Mouse (Mus musculus): ENCODE data around the gene Ldha. TPM values are rescaled to one million over a fixed set of nuclear protein-coding genes. Genes with fewer than 3 reads are reported as not detected.
"Not testable (repeated sequence)": the region's sequence is repeated elsewhere in the genome, so short reads cannot be mapped to it uniquely, and the experiment has no call there.

Ldha gene
- 1,796 and 2,267 TPM in 2 replicates for polyA plus RNA-seq (2012; ENCODE audit: insufficient read depth, insufficient read length, missing spikeins)

GRCm38 (mm10) chr7:46840787-46841525 is at the start of gene Ldha:
Gene Ldha (plus strand): TSS chr7:46841475.
- peaks cover 20% of the 10 kb centered on the region; the same call in 1 of the 2 replicates for H3K4me1 ChIP-seq (ENCODE audit: control insufficient read depth, insufficient read depth, insufficient read length, low read length)
- H3K27ac ChIP-seq (replicated peaks; ENCODE audit: low read depth, low read length): peak within 1 kb of the TSS; percentile 64; the same call in 1 of the 2 replicates
- no peak within 1 kb of the TSS for H3K4me3 ChIP-seq (ENCODE audit: insufficient read depth, low read depth, low read length)

- Histone ChIP-seq H3K27ac (replicated peaks; ENCODE audit: low read depth, low read length) (no peak overlapping the region), H3K4me3 (ENCODE audit: insufficient read depth, low read depth, low read length) (no peak overlapping the region), H3K4me1 (ENCODE audit: control insufficient read depth, insufficient read depth, insufficient read length, low read length) (peaks cover 6% of the 10 kb centered on the region; the same call in 1 of the 2 replicates)
Measured at GRCm38 (mm10) chr7:46793871-46794270, 47.4 kb upstream of the Ldha start.

- H3K4me3 ChIP-seq (ENCODE audit: insufficient read depth, low read depth, low read length): peak within 1 kb of the TSS; percentile 90
- peak within 1 kb of the TSS; percentile 99 for H3K27ac ChIP-seq (replicated peaks; ENCODE audit: low read depth, low read length)
- peaks cover 6% of the 10 kb centered on the region; the same call in 1 of the 2 replicates for H3K4me1 ChIP-seq (ENCODE audit: control insufficient read depth, insufficient read depth, insufficient read length, low read length)
Measured at GRCm38 (mm10) chr7:46795287-46796205, 45.7 kb upstream of the Ldha start, which contains the start of the genes Hps5 and Gtf2h1. Gene Hps5 (minus strand): TSS chr7:46796064. Gene Gtf2h1 (plus strand): TSS chr7:46796103.

DNA sequence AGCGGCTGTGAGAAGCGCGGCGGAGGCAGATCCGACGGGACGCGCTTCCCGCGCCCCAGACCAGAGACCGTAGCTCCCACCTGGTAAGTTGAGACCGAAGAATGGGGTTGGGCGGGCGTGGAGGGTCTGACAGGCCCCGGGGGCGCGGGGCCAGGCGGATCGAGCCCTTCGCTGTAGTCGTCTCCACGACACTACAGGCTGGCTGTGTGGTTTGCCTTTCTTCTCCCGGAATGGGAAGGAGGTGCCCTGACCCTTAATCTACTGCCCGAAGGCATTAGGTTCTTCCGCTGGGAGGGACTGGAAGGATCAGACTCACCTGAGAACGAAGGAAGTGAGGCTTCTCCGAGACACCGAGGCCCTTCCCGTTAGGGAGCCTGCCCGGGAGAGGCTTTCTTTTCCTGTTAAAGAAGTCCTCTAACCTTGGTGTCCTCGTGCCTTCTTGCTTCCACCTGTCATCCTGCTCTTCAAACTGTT is 45.0 kb upstream of the Ldha start:
- peak overlapping the region; percentile 59 for H3K27ac ChIP-seq (replicated peaks; ENCODE audit: low read depth, low read length)
- peak overlapping the region; percentile 90 for H3K4me3 ChIP-seq (ENCODE audit: insufficient read depth, low read depth, low read length)
- H3K4me1 ChIP-seq (ENCODE audit: control insufficient read depth, insufficient read depth, insufficient read length, low read length): peaks cover 6% of the 10 kb centered on the region; the same call in 1 of the 2 replicates

DNA sequence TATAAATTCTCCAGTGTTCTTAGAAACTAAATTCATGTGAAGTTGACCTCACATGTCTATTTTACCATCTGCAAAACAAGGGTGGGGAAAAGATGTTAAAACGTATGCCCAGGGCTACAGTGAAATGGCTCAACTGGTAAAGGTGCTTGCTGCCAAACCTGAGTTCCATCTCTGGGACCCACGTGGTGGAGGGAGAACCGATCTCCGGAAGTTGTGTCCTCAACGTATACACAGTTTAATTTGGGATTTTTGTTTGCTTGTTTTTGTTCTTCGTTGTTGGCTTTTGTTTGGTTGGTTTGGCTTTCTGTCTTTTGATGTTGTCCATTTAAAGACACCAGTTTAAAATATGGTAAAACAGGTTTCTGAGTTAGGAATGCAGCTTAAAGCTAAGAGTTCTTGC is 44.5 kb upstream of the Ldha start:
- no peak overlapping the region for H3K27ac ChIP-seq (replicated peaks; ENCODE audit: low read depth, low read length)

GRCm38 (mm10) chr7:46810325-46810724 is 30.9 kb upstream of the Ldha start:
- H3K4me3 ChIP-seq (ENCODE audit: insufficient read depth, low read depth, low read length): no peak overlapping the region

More for the DNA sequence above, 44.5 kb upstream of the Ldha start:
- peaks cover 6% of the 10 kb centered on the region; the same call in 1 of the 2 replicates for H3K4me1 ChIP-seq (ENCODE audit: control insufficient read depth, insufficient read depth, insufficient read length, low read length)
- H3K4me3 ChIP-seq (ENCODE audit: insufficient read depth, low read depth, low read length): peak overlapping the region; percentile 90

DNA sequence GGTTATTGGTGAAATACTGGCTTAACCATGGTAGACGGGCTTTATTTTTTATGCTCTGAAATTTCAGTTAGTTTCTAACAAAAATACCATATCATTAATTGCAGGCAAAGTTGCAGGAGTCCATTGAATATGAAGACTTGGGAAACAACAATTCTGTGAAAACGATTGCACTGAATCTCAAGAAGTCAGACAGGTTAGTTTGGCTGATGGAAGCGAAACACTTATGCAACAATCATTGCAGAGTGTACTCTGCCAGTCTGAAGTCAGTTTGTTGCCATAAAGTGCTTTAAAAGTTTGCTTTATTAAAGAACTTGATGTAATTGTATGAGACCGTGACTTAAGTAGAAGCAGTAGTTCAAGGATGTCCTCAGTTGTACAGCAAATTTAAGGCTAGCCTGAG is 27.3 kb upstream of the Ldha start:
- H3K4me3 ChIP-seq (ENCODE audit: insufficient read depth, low read depth, low read length): no peak overlapping the region

More at GRCm38 (mm10) chr7:46810325-46810724, 30.9 kb upstream of the Ldha start:
- Histone ChIP-seq H3K4me1 (ENCODE audit: control insufficient read depth, insufficient read depth, insufficient read length, low read length) (no peaks in the 10 kb centered on the region), H3K27ac (replicated peaks; ENCODE audit: low read depth, low read length) (no peak overlapping the region)

DNA sequence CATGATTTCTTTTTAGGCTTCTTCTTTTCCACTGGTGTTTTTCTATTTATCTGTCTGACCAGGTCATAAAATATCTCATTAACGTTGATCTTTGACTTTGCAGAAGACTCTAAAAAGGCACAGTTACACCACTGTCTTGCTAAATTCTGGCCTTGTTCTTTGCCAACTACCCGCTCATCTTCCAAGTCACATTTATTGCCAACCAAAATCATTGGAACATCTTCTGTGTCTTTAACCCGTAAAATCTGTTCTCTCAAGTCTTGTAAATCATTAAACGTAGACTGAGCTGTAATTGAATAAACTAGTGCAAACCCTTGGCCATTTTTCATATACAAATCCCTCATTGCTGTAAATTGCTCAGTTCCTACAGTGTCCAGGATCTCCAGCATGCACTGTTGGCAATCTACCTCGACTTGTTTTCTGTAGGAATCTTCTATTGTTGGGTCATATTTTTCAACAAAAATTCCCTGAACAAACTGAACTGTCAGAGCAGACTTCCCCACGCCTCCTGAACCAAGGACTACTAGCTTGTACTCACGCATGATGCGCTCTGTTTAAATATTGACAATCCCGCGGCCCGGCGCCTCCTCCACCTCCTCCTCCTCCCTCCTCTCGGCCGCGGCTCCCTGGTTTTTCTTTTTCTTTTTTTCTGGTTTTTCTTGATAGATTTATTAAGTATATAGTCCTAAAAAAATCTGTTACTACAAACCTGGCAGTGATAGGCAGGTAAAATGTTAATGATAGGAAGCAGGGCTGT is 20.2 kb upstream of the Ldha start:
- H3K4me1 ChIP-seq (ENCODE audit: control insufficient read depth, insufficient read depth, insufficient read length, low read length); H3K27ac ChIP-seq (replicated peaks; ENCODE audit: low read depth, low read length); H3K4me3 ChIP-seq (ENCODE audit: insufficient read depth, low read depth, low read length): not testable (repeated sequence)

More for the DNA sequence above, 27.3 kb upstream of the Ldha start:
- no peaks in the 10 kb centered on the region for H3K4me1 ChIP-seq (ENCODE audit: control insufficient read depth, insufficient read depth, insufficient read length, low read length)
- H3K27ac ChIP-seq (replicated peaks; ENCODE audit: low read depth, low read length): no peak overlapping the region

DNA sequence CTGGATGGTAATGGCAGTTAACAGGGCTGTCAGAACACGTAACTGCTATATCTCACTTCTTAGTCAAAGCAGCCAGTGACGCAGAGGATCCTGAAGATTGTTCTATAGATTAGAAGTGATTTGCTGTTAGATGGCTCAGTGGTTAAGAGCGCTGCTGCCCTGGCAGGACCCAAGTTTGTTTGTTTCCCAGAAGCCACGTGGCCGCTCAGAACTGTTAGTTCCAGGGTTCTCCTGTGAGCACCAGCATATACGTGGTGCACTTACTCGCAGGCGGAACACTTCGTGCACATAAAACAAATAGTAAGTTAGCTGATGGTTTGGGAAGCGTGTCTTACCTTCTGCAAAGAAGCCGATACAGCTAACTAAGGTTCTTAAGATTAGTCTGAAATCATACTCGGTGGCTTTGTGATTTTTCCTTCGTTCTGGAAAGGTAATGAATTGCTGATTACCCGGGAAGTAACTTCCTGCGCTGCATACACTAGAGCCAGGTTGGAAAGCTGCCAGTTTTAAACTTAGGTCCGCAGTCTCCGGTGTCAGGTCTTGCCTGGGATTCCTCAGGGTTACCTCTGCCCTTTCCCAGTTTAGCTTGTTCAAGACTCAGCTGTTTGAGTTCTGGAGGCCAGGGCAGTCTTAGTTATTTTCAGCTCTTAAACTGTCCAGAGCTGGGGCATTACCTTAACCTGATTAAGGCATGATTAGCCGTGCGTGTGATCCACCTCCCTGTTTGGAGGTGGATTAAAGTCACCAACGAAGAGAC is 14.1 kb upstream of the Ldha start:
- H3K27ac ChIP-seq (replicated peaks; ENCODE audit: low read depth, low read length): peak overlapping the region; percentile 45
- peaks cover 16% of the 10 kb centered on the region for H3K4me1 ChIP-seq (ENCODE audit: control insufficient read depth, insufficient read depth, insufficient read length, low read length)
- H3K4me3 ChIP-seq (ENCODE audit: insufficient read depth, low read depth, low read length): peak overlapping the region; percentile 7; the same call in 1 of the 2 replicates

DNA sequence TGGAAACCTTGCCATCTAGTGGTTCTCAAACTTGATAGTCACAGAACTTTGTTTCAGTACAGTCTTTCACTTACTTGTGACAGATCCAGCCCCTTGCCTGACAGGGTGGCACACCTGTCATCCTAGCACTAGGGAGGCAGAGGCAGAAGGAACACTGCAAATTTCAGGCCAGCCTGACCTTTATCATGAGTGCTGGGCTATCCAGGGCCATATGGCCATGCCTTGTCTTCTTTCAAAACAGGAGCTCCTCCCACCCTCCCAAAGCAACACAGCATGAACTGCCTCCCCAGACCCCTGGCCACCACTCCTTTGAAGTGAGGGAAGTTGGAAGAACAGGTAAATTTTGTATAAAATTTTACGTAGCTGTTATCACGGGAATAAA is 13.5 kb upstream of the Ldha start:
- Histone ChIP-seq H3K4me3 (ENCODE audit: insufficient read depth, low read depth, low read length) (no peak overlapping the region), H3K27ac (replicated peaks; ENCODE audit: low read depth, low read length) (peak overlapping the region; percentile 45; the same call in 1 of the 2 replicates), H3K4me1 (ENCODE audit: control insufficient read depth, insufficient read depth, insufficient read length, low read length) (peaks cover 16% of the 10 kb centered on the region)

DNA sequence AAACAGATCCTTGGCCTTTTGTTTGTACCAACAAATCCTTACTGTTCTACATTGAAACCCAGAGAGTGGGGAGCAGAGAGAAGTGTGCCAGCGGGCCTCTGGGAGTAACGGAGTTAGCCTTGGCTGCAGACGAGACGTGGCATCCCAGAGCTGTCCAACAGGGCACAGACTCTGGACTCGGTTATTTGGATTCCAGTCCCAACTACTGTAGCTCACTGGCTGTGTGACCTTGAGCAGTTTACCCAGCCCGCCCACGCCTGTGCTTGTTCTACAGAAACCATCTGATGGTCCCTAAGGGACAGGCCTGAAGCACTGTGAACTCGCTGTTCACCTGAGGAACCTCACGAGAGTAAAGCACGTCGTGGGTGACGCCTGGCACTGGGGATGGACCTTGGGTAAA is 11.4 kb upstream of the Ldha start:
- Histone ChIP-seq H3K27ac (replicated peaks; ENCODE audit: low read depth, low read length) (peak overlapping the region; percentile 71), H3K4me3 (ENCODE audit: insufficient read depth, low read depth, low read length) (no peak overlapping the region), H3K4me1 (ENCODE audit: control insufficient read depth, insufficient read depth, insufficient read length, low read length) (peaks cover 18% of the 10 kb centered on the region)

DNA sequence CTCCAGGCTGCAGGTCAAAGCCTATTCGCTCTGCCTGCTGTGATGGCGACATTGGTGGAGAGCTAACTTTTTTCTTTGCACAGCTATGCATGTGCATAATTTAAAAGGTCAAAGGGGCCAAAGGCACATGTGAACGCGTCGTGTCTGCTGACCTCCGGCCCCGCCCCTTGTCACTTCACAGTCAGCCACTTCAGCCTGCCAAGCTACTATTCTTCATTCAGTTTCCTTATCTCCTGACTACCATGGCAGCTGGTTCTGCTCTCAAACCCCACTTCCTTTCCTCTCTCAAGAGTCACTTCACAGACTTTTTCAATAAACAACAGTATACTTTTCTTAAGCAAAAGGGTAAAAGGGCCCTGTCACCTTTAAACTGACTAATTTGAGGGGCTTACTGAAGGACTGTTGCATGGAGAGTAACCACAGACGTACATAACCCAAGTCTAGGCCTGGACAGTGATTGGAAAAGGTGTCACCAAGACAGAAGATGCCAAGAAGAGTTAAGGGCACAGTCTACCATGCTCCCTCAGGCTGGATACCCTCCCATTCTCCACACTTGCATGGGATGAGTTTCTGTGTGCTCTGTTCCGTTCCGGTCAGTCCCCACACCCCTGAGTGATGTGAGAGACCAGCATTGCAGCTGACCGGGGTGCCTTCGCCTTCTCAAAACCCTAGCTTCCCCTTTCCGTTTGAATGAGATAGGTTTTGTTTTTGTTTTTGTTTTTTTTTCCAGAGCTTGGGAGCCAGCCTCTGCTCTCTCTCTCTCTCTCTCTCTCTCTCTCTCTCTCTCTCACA is 10.3 kb upstream of the Ldha start:
- Histone ChIP-seq H3K27ac (replicated peaks; ENCODE audit: low read depth, low read length) (peak overlapping the region; percentile 10), H3K4me1 (ENCODE audit: control insufficient read depth, insufficient read depth, insufficient read length, low read length) (peaks cover 18% of the 10 kb centered on the region), H3K4me3 (ENCODE audit: insufficient read depth, low read depth, low read length) (no peak overlapping the region)

- Histone ChIP-seq H3K4me1 (ENCODE audit: control insufficient read depth, insufficient read depth, insufficient read length, low read length) (peaks cover 18% of the 10 kb centered on the region), H3K27ac (replicated peaks; ENCODE audit: low read depth, low read length) (peak overlapping the region; percentile 10; the same call in 1 of the 2 replicates), H3K4me3 (ENCODE audit: insufficient read depth, low read depth, low read length) (no peak overlapping the region)
Measured at GRCm38 (mm10) chr7:46831693-46832092, 9.6 kb upstream of the Ldha start.
